Mouse (Mus musculus): ENCODE measurements at regions not wholly inside any gene's neighbourhood (a gene's known extent, or its start where the extent isn't known, plus 50 kb on each side); places are given as distances from the start of the nearest gene placed in this dataset.

DNA sequence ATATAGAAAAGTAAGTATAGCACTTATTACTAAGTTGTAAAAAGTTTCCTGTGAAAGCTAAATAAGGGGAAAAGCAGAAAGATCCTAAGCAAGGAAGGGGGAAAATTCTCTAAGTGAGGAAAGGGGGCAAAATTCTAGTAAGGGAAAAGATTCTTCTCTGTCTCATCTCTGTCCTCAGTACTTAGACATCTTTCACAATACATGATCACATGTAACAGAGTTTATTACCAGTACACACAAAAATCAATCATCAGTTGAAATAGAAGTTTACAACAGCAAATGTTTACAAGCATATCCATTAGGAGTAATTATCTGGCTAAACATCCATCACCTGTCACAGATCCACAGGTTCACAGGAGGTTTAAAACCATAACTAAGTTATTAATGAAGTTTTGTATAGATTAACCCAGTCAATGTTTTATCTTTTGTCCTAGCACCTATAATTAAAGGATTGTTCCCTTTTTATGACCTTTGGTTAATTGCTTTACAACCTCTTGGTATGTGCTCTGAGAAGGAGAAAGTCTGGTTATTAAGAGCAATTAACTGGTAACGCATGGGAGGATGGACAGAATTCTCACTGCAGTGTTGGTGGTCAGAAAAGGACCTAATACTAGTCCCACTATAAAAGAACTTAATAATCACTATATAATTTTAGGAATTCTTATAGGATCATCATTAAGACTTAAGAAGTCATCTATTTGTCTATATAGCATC is 877.8 kb downstream of the Slitrk6 start:
- WGBS: 96% methylated on average over 1 of the region's 1 CpGs
- H3K4me3 ChIP-seq (replicated peaks; ENCODE audit: insufficient read depth, low read depth, low read length): no peak overlapping the region
- H3K27ac ChIP-seq (ENCODE audit: insufficient read depth, low read length): no peak overlapping the region
- TF ChIP-seq CTCF (IDR thresholded peaks at IDR 0.05; ENCODE audit: borderline replicate concordance, insufficient read depth, low read depth, low read length) (no peak), POLR2A (IDR thresholded peaks at IDR 0.05; ENCODE audit: borderline replicate concordance, insufficient read depth, low read length) (no peak)
- no peaks in the 10 kb centered on the region for H3K4me1 ChIP-seq (ENCODE audit: control insufficient read depth, insufficient read depth, low read length)
- DNase-seq: no peak
- H3K27me3 ChIP-seq (ENCODE audit: control insufficient read depth, insufficient read depth, low read length): no peaks in the 10 kb centered on the region

DNA sequence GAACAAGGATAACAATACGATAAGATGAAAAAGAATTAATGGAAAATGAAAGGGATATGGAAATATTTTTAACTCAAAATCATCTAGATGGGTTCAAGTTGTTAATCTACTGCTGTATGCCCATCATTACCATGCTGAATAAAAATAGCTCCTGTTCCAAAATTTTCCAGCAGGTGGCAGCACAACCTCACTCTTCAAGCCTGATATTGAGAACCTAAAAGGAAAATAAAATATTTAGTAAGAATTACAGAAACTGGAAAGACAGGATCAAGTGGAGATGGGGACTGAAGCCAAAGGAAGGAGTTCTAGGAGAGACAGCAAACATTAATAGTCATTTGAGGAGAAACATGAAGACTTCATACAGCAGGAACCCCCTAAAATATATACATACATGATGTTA is 880.7 kb downstream of the Slitrk6 start:
- no peaks in the 10 kb centered on the region for H3K4me1 ChIP-seq (ENCODE audit: control insufficient read depth, insufficient read depth, low read length)
- TF ChIP-seq CTCF (IDR thresholded peaks at IDR 0.05; ENCODE audit: borderline replicate concordance, insufficient read depth, low read depth, low read length) (peak; percentile 37), POLR2A (IDR thresholded peaks at IDR 0.05; ENCODE audit: borderline replicate concordance, insufficient read depth, low read length) (no peak)
- DNase-seq: peak; percentile 1 to 10
- H3K27me3 ChIP-seq (ENCODE audit: control insufficient read depth, insufficient read depth, low read length): no peaks in the 10 kb centered on the region
- H3K27ac ChIP-seq (ENCODE audit: insufficient read depth, low read length): no peak overlapping the region
- WGBS: 3% methylated on average over 1 of the region's 1 CpGs
- no peak overlapping the region for H3K4me3 ChIP-seq (replicated peaks; ENCODE audit: insufficient read depth, low read depth, low read length)

DNA sequence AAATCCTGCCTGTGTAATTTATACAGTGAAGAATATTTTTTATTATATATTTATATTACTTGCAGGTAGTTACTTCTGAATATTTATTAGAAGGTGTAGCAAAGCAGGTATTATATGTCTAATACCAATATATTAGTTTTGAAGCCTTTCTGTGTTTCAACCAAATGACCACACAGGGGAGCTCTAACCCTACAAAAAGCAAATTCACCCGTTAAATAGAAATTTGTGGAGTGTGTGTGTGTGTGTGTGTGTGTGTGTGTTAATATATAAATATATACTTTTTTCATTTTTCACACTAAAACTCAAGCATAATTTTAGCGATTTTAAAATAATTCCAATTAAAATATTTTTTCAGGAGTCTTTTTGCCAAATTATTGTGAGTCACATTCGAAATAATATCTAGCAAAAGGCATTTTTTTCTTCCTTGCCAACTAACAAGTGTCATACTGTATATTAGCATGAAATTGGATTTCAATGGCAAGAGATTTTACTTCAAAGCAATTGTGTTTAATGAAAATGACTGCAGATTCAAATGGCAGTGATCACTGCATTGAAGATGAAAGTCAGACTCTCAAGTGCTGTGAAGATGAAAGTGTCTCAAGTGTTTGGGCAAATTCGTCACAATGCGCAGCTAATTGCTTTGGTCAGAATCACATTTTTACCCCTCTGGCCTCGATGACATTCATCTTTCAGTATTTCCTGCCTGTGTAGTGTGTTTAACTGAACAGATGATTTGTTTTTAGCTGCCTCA is 914.4 kb downstream of the Slitrk6 start:
- DNase-seq: peak in 1 of 2 experiments; percentile 5
- Histone ChIP-seq H3K27me3 (ENCODE audit: control insufficient read depth, insufficient read depth, low read length) (no peaks in the 10 kb centered on the region), H3K4me3 (replicated peaks; ENCODE audit: insufficient read depth, low read depth, low read length) (no peak overlapping the region), H3K4me1 (ENCODE audit: control insufficient read depth, insufficient read depth, low read length) (no peaks in the 10 kb centered on the region), H3K27ac (ENCODE audit: insufficient read depth, low read length) (no peak overlapping the region)
- TF ChIP-seq POLR2A (IDR thresholded peaks at IDR 0.05; ENCODE audit: borderline replicate concordance, insufficient read depth, low read length) (no peak), CTCF (IDR thresholded peaks at IDR 0.05; ENCODE audit: borderline replicate concordance, insufficient read depth, low read depth, low read length) (no peak)
- WGBS: 18% methylated on average over 6 of the region's 6 CpGs

DNA sequence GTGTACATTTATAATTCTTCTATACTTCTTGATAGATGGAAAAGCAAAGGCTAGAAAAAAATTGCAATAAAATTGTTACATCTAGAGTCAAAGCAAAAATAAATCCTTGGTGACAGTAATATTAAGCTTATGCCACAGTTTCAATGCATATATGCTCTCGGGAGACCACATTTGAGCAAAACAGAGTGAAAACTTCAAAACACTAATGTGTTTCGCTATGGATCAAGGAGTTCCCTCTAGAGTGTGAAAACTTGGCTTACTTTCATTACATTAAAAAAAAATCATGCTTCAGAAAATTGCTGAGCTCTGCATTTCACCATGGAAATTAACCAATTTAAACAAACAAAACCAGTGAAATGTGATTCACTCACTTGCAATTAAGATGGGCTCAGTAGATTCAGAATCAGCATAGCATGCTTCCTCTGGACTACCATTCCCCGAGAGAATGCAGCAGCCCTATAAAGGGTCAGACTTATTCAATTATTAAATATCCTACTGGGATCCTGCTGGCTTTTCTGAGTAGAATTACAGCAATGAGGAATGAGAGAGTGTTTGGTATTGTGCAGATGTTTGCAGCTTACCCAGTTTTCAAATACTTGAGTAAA is 888.7 kb upstream of the Slitrk1 start:
- no peak overlapping the region for H3K27ac ChIP-seq (ENCODE audit: insufficient read depth, low read length)
- no peak for DNase-seq
- no peaks in the 10 kb centered on the region for H3K4me1 ChIP-seq (ENCODE audit: control insufficient read depth, insufficient read depth, low read length)
- H3K27me3 ChIP-seq (ENCODE audit: control insufficient read depth, insufficient read depth, low read length): no peaks in the 10 kb centered on the region
- no peak overlapping the region for H3K4me3 ChIP-seq (replicated peaks; ENCODE audit: insufficient read depth, low read depth, low read length)
- TF ChIP-seq POLR2A (IDR thresholded peaks at IDR 0.05; ENCODE audit: borderline replicate concordance, insufficient read depth, low read length) (no peak), CTCF (IDR thresholded peaks at IDR 0.05; ENCODE audit: borderline replicate concordance, insufficient read depth, low read depth, low read length) (no peak)
- WGBS: 59% methylated on average over 3 of the region's 3 CpGs

DNA sequence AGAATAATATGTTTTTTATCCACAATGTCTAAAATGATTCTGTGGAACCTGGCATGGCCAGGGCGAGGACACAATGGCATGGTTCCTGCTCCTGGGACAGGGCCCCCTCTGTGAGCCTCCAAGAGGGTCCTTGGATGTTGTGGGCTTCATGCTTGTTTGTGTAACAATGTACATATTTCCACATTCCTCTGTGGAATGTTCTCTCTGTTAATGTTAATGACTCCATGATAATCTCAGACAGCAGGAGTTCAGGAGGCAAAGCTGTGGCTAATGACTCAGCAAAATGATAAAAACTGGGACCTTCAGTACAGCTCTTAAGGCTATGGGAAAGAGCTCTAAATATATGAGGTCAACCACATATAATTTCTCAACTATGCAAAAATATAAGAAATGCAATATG is 858.3 kb upstream of the Slitrk1 start:
- TF ChIP-seq POLR2A (IDR thresholded peaks at IDR 0.05; ENCODE audit: borderline replicate concordance, insufficient read depth, low read length): no peak
- TF ChIP-seq CTCF (IDR thresholded peaks at IDR 0.05; ENCODE audit: borderline replicate concordance, insufficient read depth, low read depth, low read length): no peak
- 40% methylated on average over 1 of the region's 1 CpGs for WGBS

DNA sequence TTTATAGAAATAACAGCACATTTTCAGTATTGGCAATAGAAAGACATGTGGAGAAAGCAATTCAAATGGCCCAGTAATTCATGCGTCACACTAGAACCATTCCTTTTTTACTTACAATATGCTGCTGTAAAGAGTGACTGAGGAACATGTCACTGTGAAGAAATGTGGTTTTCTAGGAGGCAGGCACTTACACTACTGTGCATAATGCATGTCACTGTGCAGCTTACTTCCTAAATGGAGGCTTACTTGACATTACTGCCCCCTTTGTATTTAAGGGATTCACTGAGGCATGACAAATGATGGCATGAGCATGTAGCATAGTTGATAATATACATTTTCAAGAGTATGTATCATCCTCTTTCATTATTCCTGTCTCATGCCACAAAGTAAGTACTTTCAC is 846.9 kb upstream of the Slitrk1 start:
- DNase-seq: no peak
- Histone ChIP-seq H3K4me1 (ENCODE audit: control insufficient read depth, insufficient read depth, low read length) (no peaks in the 10 kb centered on the region), H3K4me3 (replicated peaks; ENCODE audit: insufficient read depth, low read depth, low read length) (no peak overlapping the region), H3K27me3 (ENCODE audit: control insufficient read depth, insufficient read depth, low read length) (no peaks in the 10 kb centered on the region), H3K27ac (ENCODE audit: insufficient read depth, low read length) (no peak overlapping the region)
- no peak for TF ChIP-seq CTCF (IDR thresholded peaks at IDR 0.05; ENCODE audit: borderline replicate concordance, insufficient read depth, low read depth, low read length)
- TF ChIP-seq POLR2A (IDR thresholded peaks at IDR 0.05; ENCODE audit: borderline replicate concordance, insufficient read depth, low read length): no peak
- WGBS: 78% methylated on average over 1 of the region's 1 CpGs

More for the DNA sequence above, 858.3 kb upstream of the Slitrk1 start:
- Histone ChIP-seq H3K4me3 (replicated peaks; ENCODE audit: insufficient read depth, low read depth, low read length) (no peak overlapping the region), H3K27me3 (ENCODE audit: control insufficient read depth, insufficient read depth, low read length) (no peaks in the 10 kb centered on the region), H3K27ac (ENCODE audit: insufficient read depth, low read length) (no peak overlapping the region), H3K4me1 (ENCODE audit: control insufficient read depth, insufficient read depth, low read length) (no peaks in the 10 kb centered on the region)
- no peak for DNase-seq
